Mouse (Mus musculus) neural tube, postnatal 0 days (tissue): Measurements from ENCODE around the gene Sycp2l. TPM values are rescaled to one million over a fixed set of nuclear protein-coding genes. Genes with fewer than 3 reads are reported as not detected.

Source experiments
- polyA plus RNA-seq: library from polyadenylated mRNA; unstranded; fragments of >200 nt; fragmentation: Nextera tagmentation; extraction: Ambion mirVana; gene quantifications from 2 replicates; pipeline ENCODE4 v1.2.1, GENCODE M21; 2015

Gene Sycp2l
- 0.08 TPM in 1 of 2 replicates, not detected in the other for polyA plus RNA-seq

DNA sequence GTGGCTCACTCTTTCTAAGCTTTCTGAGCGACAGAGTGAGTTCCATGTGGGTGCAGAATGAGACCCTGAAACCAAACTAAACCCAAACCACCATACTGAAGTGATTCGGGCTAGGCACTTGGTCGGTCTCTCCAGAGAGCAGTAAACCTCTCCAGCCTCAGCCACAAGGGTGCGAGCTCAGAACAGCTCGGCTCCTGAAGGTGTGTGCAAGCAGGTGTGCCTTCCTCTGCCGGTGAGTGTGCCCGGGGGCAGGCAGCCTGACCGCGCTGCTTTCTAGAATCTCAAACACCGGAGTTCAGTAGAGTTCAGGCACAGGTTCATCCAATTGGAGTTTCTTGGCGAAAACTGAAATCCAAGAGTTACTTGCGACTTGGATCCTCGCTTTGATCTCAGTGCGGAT, at the start of gene Sycp2l:
Gene Sycp2l (plus strand): TSS at position 368 of the 400 bp plus-strand sequence.

DNA sequence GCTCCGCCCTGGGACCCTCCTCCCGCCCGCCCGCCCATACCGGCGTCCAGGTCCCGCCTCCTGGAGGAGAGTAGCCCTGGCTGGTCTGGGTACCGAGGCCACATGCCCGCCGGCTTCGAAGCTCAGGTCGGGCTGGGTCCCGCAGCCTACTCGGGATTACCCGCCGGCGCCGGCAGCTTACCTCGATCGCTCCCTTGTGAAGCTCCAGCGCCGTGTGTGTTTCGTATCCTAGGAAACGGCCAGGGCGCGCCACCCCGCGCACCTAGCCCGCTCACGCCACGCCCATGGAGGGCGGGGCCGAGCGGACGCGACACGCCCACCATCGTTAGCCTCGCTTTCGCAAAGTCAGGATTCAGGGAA, 34.7 kb upstream of the Sycp2l start, which contains the start of gene Mak:
Gene Mak (minus strand): TSS at position 286 of the 360 bp plus-strand sequence.

DNA sequence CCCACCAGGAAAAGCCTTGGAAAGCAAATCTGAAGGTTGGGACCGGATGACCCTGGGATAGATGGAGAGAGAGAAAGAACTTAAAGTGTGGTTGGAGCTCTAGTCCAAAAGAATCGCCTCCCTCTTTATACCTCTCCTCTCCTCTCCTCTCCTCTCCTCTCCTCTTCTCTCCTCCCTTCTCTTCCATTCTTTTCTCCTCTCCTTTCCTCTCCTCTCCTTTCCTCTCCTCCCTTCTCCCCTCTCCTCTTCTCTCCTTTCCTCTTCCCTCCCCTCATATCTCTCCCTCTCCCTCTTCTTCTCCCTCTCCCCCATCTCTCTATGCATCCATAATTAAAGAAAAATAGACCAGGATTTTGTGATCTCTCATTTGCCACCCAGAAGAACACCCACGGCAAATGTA, 3.2 kb upstream of the Sycp2l start, which contains the start of gene Gcm2:
Gene Gcm2 (minus strand): TSS at position 101 of the 400 bp plus-strand sequence.

DNA sequence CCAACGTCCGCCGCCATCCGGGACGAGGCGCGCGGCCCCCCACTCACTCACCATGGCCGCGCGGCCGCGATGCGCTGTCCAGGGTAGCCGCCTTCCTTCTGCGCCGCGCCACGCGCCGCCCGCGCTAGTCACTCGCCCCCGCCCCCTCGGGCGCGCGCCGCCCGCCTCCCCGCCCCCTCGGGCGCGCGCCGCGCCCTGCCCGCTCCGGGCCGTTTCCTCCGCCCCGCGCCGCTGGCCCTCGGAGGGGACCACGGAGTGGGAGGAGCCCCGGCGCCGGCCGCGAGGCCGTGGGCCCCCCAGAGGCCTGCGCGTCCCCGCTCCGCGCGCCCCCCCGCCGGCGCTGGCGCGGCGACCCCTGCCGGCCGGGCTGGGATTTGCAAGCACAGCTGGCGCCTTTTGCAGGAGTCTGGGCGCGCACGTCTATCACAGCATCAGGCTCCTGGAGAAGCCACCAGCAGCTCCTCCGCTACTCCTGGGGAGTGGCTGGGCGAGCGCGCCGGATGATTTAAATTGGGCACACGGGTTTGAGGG, 106.3 kb downstream of the Sycp2l start, which contains the start of gene Elovl2:
Gene Elovl2 (minus strand): TSS at position 102 of the 531 bp plus-strand sequence.

Other genes with a start within 250 kb of the Sycp2l start
- gene Pak1ip1, start 113.3 kb upstream of the Sycp2l start, polyA plus RNA-seq, result 47.3 and 48.0 TPM in 2 replicates
- 151 and 160 TPM in 2 replicates for gene Tmem14c, start 98.0 kb upstream of the Sycp2l start, polyA plus RNA-seq
- gene Mak, start 34.6 kb upstream of the Sycp2l start, polyA plus RNA-seq, result 1.2 and 1.4 TPM in 2 replicates
- not detected in 2 replicates for gene Gcm2, start 3.3 kb upstream of the Sycp2l start, polyA plus RNA-seq
- gene Elovl2, start 106.1 kb downstream of the Sycp2l start, polyA plus RNA-seq, result 28.1 and 30.3 TPM in 2 replicates
- 31.0 and 32.6 TPM in 2 replicates for gene Smim13, start 135.5 kb downstream of the Sycp2l start, polyA plus RNA-seq
- not detected in 2 replicates for gene Gm17364, start 159.7 kb downstream of the Sycp2l start, polyA plus RNA-seq